Mouse (Mus musculus): ENCODE data around the gene 9630041A04Rik. TPM values are rescaled to one million over a fixed set of nuclear protein-coding genes. Genes with fewer than 3 reads are reported as not detected.

9630041A04Rik gene
- polyA plus RNA-seq, 1 experiment from 2014 or later, result not detected

DNA sequence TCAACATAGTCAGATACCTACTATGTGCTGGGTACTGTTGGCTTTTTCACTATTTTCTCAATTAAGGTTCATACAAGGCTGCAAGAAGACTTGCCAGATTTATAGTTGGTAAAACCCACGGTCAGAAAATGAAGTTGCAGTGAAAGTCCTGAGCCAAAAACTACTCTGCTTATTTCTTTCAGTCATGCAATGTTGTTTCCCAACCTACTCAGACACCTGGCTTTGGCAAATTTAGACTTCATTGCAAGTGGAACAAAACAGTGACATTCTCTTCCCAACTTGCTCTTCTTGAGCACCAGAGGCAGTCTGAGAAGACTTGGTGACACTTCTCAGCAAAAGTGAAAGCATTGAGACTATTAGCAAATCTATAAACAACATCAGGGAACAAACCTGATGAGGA is 13.7 kb downstream of the 9630041A04Rik start:
- 82% methylated on average over 1 of the region's 1 CpGs for WGBS

DNA sequence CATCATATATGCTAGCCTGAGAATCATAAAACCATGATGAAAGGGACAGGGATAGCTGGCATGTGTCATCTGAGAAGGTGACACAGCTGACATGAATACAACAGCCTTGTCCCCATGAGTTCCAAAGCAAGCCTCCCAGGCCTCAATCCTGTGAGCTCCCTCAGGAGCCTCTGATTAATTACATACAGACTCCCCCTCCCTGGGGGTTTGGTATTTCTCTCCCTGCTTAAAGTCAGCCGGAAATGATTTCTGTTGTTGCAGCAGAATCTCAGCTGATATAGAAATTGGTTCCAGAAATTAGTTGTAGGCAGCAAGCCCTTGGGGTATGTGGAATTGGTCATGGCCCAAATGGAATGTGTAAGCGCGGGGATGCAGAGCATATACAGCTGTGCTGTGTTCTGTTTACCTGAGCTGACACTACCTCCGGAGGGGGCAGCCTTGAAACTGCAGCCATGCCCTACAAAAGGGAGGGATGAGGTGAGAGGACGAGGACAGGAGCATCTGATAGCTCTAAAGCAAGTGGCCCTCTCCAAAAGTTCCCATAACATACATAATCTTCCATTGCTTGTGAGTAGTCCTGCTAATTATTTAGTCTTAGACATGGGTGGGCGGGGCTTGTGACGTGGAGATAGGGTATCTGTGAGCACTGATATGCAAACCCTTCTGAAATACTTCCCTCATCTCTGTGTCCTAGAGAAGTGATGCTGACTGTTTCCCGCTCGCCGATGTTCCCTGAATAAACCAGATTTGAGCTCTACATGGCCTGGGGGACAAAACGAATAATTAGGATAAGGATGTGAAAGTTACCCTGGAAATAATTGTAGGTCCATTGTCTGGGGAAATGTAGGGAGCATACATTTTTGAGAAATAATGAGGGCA is 15.7 kb downstream of the 9630041A04Rik start:
- no peaks in the 10 kb centered on the region for H3K9me3 ChIP-seq (replicated peaks)
- no peak overlapping the region for H3K4me2 ChIP-seq (replicated peaks)
- 0 out of 2 replicates have a peak, but pooled peaks have one; percentile 29 for ATAC-seq (ENCODE audit: insufficient number of reproducible peaks, low FRiP score, low TSS enrichment, low read depth)

More for the DNA sequence above, 13.7 kb downstream of the 9630041A04Rik start:
- Histone ChIP-seq H3K27ac (replicated peaks) (no peak overlapping the region), H3K4me1 (no peaks in the 10 kb centered on the region), H3K27me3 (no peaks in the 10 kb centered on the region), H3K4me2 (replicated peaks) (no peak overlapping the region), H3K9me3 (replicated peaks) (no peaks in the 10 kb centered on the region), H3K9ac (no peak overlapping the region), H3K36me3 (no peaks in the 10 kb centered on the region), H3K4me3 (replicated peaks) (no peak overlapping the region)
- ATAC-seq (ENCODE audit: insufficient number of reproducible peaks, low FRiP score, low TSS enrichment, low read depth), result no peak

GRCm38 (mm10) chr9:101883295-101883694 is 21.7 kb downstream of the 9630041A04Rik start:
- no peak for ATAC-seq (ENCODE audit: insufficient number of reproducible peaks, low FRiP score, low TSS enrichment, low read depth)
- H3K27me3 ChIP-seq, result no peaks in the 10 kb centered on the region
- no peak overlapping the region for H3K27ac ChIP-seq (replicated peaks)
- no peak overlapping the region for H3K4me2 ChIP-seq (replicated peaks)
- H3K36me3 ChIP-seq, result no peaks in the 10 kb centered on the region
- WGBS, result 47% methylated on average over 2 of the region's 2 CpGs
- H3K9me3 ChIP-seq (replicated peaks), result no peaks in the 10 kb centered on the region
- no peak overlapping the region for H3K4me3 ChIP-seq (replicated peaks)
- H3K4me1 ChIP-seq, result no peaks in the 10 kb centered on the region
- no peak overlapping the region for H3K9ac ChIP-seq

More for the DNA sequence above, 15.7 kb downstream of the 9630041A04Rik start:
- Histone ChIP-seq H3K36me3 (no peaks in the 10 kb centered on the region), H3K4me1 (no peaks in the 10 kb centered on the region), H3K27ac (replicated peaks) (no peak overlapping the region), H3K4me3 (replicated peaks) (no peak overlapping the region), H3K27me3 (no peaks in the 10 kb centered on the region), H3K9ac (no peak overlapping the region)
- 49% methylated on average over 11 of the region's 11 CpGs for WGBS

DNA sequence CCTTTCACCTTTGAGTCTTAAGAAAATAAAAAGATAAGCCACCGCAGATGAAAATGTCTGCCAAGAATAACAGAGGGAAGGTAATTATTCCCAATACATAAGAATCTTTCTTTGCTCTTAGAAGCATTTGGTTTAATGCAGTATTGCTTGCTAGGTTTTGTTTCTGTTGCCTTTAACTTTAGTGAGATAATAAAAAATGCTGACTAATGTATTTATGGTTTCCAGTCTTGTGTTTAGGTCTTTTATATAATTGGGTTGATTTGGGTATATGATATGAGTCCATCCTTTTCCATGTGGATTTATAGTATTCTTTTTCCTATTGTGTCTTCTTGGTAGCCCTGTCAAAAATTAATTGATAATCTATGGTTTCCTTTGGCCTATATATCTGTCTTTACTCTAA is 36.2 kb downstream of the 9630041A04Rik start:
- no peaks in the 10 kb centered on the region for H3K9me3 ChIP-seq (replicated peaks)
- no peaks in the 10 kb centered on the region for H3K27me3 ChIP-seq
- no peak for ATAC-seq (ENCODE audit: insufficient number of reproducible peaks, low FRiP score, low TSS enrichment, low read depth)
- H3K27ac ChIP-seq (replicated peaks), result no peak overlapping the region
- H3K4me2 ChIP-seq (replicated peaks), result no peak overlapping the region
- no peak overlapping the region for H3K4me3 ChIP-seq (replicated peaks)
- WGBS, result 94% methylated on average over 1 of the region's 1 CpGs
- H3K36me3 ChIP-seq, result no peaks in the 10 kb centered on the region
- no peak overlapping the region for H3K9ac ChIP-seq
- no peaks in the 10 kb centered on the region for H3K4me1 ChIP-seq

DNA sequence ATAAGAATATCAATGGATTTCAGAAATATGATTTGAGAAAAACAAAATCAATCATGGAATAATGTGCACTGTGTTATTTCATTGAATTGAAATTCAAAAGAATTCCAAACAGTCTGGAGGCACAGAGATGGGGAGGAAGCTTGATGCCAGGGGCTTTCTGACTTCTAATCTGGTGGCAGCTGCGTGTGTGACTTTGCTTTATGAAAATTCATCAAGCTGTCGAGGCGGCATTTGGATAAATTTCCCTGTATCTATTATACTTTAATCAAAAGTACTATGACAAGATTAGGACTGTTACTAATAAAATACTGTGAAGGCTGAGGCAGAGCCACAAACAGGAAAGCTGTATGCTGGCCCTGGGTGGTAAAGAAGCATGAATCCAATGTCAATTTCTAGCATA is 41.8 kb downstream of the 9630041A04Rik start:
- 68% methylated on average over 3 of the region's 3 CpGs for WGBS
- ATAC-seq (ENCODE audit: insufficient number of reproducible peaks, low FRiP score, low TSS enrichment, low read depth), result no peak
- H3K4me1 ChIP-seq, result no peaks in the 10 kb centered on the region

GRCm38 (mm10) chr9:101907747-101908255 is 46.2 kb downstream of the 9630041A04Rik start:
- no peak overlapping the region for H3K9ac ChIP-seq
- H3K9me3 ChIP-seq (replicated peaks), result no peaks in the 10 kb centered on the region
- no peak for ATAC-seq (ENCODE audit: insufficient number of reproducible peaks, low FRiP score, low TSS enrichment, low read depth)
- no peak overlapping the region for H3K4me3 ChIP-seq (replicated peaks)
- WGBS, result 53% methylated on average over 6 of the region's 6 CpGs
- H3K27me3 ChIP-seq, result no peaks in the 10 kb centered on the region
- H3K4me1 ChIP-seq, result no peaks in the 10 kb centered on the region
- no peak overlapping the region for H3K27ac ChIP-seq (replicated peaks)
- H3K36me3 ChIP-seq, result no peaks in the 10 kb centered on the region
- no peak overlapping the region for H3K4me2 ChIP-seq (replicated peaks)

More for the DNA sequence above, 41.8 kb downstream of the 9630041A04Rik start:
- H3K9me3 ChIP-seq (replicated peaks), result no peaks in the 10 kb centered on the region
- H3K36me3 ChIP-seq, result no peaks in the 10 kb centered on the region
- no peaks in the 10 kb centered on the region for H3K27me3 ChIP-seq
- H3K4me2 ChIP-seq (replicated peaks), result no peak overlapping the region
- H3K27ac ChIP-seq (replicated peaks), result no peak overlapping the region
- no peak overlapping the region for H3K4me3 ChIP-seq (replicated peaks)
- no peak overlapping the region for H3K9ac ChIP-seq

- no peak for ATAC-seq (ENCODE audit: insufficient number of reproducible peaks, low FRiP score, low TSS enrichment, low read depth)
- H3K4me2 ChIP-seq (replicated peaks), result no peak overlapping the region
- no peaks in the 10 kb centered on the region for H3K9me3 ChIP-seq (replicated peaks)
- H3K9ac ChIP-seq, result no peak overlapping the region
- no peak overlapping the region for H3K4me3 ChIP-seq (replicated peaks)
- no peak overlapping the region for H3K27ac ChIP-seq (replicated peaks)
- no peaks in the 10 kb centered on the region for H3K4me1 ChIP-seq
- H3K27me3 ChIP-seq, result no peaks in the 10 kb centered on the region
- WGBS, result 76% methylated on average over 5 of the region's 5 CpGs
- no peaks in the 10 kb centered on the region for H3K36me3 ChIP-seq
Observed at GRCm38 (mm10) chr9:101908849-101909248, 47.2 kb downstream of the 9630041A04Rik start.

- no peak overlapping the region for H3K9ac ChIP-seq
- no peak for ATAC-seq (ENCODE audit: insufficient number of reproducible peaks, low FRiP score, low TSS enrichment, low read depth)
- no peak overlapping the region for H3K4me3 ChIP-seq (replicated peaks)
- 88% methylated on average over 4 of the region's 4 CpGs for WGBS
- no peaks in the 10 kb centered on the region for H3K4me1 ChIP-seq
- no peaks in the 10 kb centered on the region for H3K9me3 ChIP-seq (replicated peaks)
- H3K36me3 ChIP-seq, result no peaks in the 10 kb centered on the region
- no peak overlapping the region for H3K4me2 ChIP-seq (replicated peaks)
- H3K27me3 ChIP-seq, result no peaks in the 10 kb centered on the region
- H3K27ac ChIP-seq (replicated peaks), result no peak overlapping the region
Observed at GRCm38 (mm10) chr9:101909491-101909890, 47.9 kb downstream of the 9630041A04Rik start.

DNA sequence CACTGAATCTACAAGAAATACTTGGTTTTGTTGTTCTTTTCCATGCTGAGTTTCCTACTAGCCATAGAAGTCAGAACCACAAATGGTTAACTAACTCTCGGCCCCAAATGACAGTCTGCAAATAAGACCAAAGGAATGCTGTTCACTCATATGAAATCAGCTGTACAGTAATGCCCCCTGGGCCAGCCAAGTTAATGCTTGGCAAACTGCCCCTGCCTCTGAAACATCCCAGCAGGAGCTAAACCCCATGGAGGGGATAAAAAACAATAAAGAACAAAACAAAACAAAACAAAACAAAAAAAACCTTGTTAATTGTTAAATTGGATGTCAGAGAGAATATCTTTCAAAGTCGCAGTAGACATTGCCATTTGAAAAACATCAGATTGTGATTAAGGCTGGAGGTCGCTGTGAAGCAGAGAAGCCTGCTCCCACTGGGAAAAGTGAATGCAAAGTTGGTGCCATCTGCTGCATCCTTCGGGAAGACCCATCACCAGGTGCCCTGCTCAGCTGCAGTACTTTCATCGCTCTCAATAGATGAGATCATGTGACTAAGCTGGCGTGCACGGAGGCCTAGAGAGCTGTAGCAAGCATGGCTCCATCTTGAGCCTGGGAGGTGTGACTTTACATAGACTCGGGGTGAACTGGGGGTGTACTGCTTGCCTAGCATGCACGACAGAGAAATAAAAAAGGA is 49.7 kb downstream of the 9630041A04Rik start:
- ATAC-seq (ENCODE audit: insufficient number of reproducible peaks, low FRiP score, low TSS enrichment, low read depth), result no peak
- H3K9ac ChIP-seq, result no peak overlapping the region
- WGBS, result 28% methylated on average over 9 of the region's 9 CpGs
- no peaks in the 10 kb centered on the region for H3K9me3 ChIP-seq (replicated peaks)
- H3K36me3 ChIP-seq, result no peaks in the 10 kb centered on the region
- H3K27ac ChIP-seq (replicated peaks), result no peak overlapping the region
- no peaks in the 10 kb centered on the region for H3K27me3 ChIP-seq
- H3K4me2 ChIP-seq (replicated peaks), result no peak overlapping the region
- no peaks in the 10 kb centered on the region for H3K4me1 ChIP-seq
- no peak overlapping the region for H3K4me3 ChIP-seq (replicated peaks)

- Histone ChIP-seq H3K4me1 (no peaks in the 10 kb centered on the region), H3K36me3 (no peaks in the 10 kb centered on the region), H3K4me2 (replicated peaks) (no peak overlapping the region), H3K4me3 (replicated peaks) (no peak overlapping the region), H3K9me3 (replicated peaks) (no peaks in the 10 kb centered on the region), H3K27me3 (no peaks in the 10 kb centered on the region), H3K27ac (replicated peaks) (no peak overlapping the region), H3K9ac (no peak overlapping the region)
- WGBS, result 85% methylated on average over 2 of the region's 2 CpGs
- no peak for ATAC-seq (ENCODE audit: insufficient number of reproducible peaks, low FRiP score, low TSS enrichment, low read depth)
Observed at GRCm38 (mm10) chr9:101915082-101915481, 53.4 kb downstream of the 9630041A04Rik start.

DNA sequence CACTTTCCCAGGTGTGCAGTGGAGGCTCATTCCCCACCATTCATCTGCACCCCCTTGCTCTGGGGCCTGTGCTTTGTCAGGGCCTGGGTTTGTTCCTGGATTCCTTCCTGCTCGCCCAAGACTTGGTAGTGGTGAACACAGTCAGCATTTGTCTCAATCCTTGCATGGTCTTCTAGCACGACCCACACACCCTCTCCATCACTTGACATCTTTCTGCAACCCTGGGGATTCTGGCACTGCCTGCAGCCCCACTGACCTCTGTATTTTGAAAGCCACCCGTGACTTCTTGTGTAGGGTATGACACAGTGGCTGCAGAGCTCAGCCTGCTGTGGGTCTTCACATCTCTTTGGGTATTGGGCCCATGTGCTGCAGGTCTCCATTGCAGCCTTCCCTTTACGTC is 57.1 kb downstream of the 9630041A04Rik start:
- Histone ChIP-seq H3K27me3 (no peaks in the 10 kb centered on the region), H3K36me3 (no peaks in the 10 kb centered on the region), H3K4me2 (replicated peaks) (no peak overlapping the region), H3K27ac (replicated peaks) (no peak overlapping the region), H3K9ac (no peak overlapping the region), H3K4me3 (replicated peaks) (no peak overlapping the region), H3K9me3 (replicated peaks) (no peaks in the 10 kb centered on the region), H3K4me1 (no peaks in the 10 kb centered on the region)
- ATAC-seq (ENCODE audit: insufficient number of reproducible peaks, low FRiP score, low TSS enrichment, low read depth), result no peak
- 83% methylated on average over 4 of the region's 4 CpGs for WGBS

Measured in embryonic facial prominence, embryonic 15.5 days (tissue).